Mouse (Mus musculus) frontal cortex, adult 2 months (tissue): ENCODE results near the gene Polr3c. TPM values are rescaled to one million over a fixed set of nuclear protein-coding genes. Genes with fewer than 3 reads are reported as not detected.
"Not testable (repeated sequence)": the region's sequence is repeated elsewhere in the genome, so short reads cannot be mapped to it uniquely, and the experiment has no call there.

Experiments used
- DNase-seq, 2 experiments: peaks; one replicate each; pipeline ENCODE4 v3.0.0; 2022; ENCODE audit warnings: low spot score in 1 of 2; ENCODE audit errors: extremely low spot score in 1 of 2
- polyA plus RNA-seq: library from polyadenylated mRNA; depleted of rRNA; stranded (reverse); fragments of >200 nt; gene quantifications from 2 replicates; pipeline ENCODE4 v1.2.3, GENCODE M21; 2012; rRNA removed

The Polr3c gene
- polyA plus RNA-seq, 1 experiment, result 34.2 TPM

DNA sequence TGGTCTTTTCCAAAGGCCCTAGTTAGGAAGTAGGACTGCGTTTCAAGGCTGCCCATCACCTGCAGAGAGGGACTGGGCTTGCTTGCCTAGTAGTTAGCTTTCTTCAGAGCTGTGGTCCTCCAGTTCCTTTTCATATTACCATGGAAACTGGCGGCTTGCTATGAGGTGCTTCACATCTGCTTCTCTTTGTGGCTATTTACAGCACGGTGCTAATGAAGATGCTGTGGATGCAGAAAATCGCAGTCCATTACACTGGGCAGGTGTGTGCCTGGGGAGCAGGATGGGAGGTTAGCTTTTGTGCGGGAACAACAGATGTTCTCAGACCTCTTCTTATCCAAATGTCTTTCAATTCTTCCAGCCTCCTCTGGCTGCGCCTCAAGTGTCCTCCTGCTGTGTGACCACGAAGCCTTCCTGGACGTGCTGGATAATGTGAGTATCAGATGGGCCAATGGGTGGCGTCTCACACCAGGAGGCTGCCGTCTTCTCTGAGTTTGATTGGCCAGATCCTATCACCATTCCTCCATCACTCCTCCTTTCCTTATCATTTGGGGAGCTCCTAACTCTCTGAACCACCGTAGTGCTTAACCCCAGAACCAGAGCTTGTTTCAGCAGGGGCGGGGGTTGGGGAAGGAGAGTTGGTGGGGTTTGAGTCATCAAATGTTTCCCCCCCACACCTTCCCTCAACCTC, 47.0 kb downstream of the Polr3c start:
- no peak for DNase-seq

DNA sequence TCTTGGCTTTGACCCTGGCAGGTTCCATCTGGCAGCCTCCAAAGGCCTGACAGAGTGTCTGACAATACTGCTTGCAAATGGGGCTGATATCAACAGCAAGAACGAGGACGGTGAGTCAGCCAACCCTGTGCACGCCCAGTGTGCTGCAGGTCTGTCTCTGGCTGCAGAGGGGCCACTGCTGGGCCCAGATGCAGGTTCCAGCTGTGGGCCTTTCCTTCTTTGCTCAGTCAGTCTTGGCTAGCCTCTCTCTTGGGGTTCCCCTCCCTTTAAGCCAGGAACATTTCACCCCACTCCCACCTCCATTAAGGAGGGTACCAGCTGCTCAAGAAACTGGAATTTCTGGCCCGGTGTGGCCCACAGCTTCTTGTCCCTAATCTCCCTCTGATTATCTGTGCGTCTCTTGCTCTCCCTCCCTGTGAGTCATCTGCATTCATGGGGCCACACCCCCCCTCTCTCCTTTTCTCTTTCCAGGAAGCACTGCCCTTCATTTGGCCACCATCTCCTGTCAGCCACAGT, 48.2 kb downstream of the Polr3c start:
- DNase-seq, result no peak

DNA sequence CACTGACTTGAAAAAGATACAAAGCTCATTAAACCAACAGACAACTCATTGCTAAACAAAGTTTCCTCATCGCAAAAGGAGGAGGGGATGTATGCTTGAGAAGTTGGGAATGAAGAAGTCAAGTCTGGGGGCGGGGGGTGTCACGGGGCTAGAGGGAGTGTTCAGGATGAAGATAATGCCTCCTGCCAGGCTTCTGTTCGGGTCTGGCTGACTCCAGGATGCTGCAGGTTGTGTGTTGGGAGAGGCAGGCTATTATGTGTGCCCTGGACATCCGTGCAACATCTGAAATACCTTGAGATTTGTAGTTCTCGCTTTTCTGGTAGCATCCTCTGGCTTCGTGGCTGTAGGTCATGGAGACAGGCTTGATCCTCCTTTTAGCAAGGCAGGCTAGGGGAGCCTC, 49.0 kb downstream of the Polr3c start:
- no peak for DNase-seq

DNA sequence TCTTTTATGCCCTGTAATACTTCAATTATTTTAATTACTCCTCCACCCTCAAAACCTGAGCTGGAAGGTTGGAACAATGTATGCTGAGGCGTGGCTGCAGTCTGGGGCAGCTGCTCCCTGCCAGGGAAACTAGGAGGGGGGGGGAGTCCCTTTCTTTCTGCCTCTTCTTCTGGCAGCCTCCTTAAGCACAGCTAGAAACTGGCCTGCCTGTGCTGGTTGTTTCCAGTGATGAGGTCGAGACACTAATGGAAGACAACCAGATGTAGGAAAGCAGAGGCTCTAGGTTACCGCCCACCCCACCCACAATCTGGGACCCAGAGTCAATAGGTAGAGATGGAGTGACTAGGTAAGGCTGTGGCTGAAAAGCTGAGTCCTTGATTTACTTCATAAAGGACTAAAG, 51.7 kb downstream of the Polr3c start:
- DNase-seq, result no peak

DNA sequence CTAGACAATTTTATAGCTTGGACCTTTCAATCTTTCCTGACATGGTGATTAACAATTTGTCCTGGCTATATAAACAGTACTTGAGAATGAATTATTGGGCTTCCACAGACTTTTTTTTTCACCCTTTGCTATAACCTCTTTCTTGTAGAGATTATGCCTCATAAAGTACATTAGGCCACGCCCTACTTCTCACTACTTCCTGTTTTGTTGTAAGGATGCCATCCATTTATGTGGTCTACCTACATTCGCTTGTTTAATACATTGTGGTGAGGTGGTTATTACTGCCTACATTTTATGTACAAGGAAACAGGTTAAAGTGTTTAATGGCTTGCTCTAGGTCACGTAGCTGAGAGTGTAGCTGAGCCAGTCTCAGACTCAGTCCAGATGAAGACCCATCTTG, 52.3 kb downstream of the Polr3c start:
- DNase-seq, result no peak

DNA sequence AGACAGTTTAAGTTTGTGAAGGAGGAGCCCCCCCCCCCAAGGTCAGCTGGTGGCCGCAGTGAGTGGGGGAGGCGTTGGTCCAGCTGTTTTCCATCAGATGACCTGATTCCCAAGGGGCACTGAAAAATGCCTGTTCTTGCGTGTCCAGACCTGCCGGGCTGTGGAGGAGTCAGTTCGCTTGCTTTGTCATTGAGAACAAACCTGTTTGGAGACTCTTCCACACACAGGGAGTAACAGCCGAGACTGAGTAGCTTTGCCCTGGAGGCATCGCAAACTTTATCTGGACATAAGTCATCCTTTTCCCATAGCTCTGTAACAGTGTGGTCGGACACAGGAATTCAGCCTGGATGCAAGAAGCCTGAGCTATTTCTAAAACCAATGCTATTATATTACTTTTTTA, 53.0 kb downstream of the Polr3c start:
- no peak for DNase-seq

DNA sequence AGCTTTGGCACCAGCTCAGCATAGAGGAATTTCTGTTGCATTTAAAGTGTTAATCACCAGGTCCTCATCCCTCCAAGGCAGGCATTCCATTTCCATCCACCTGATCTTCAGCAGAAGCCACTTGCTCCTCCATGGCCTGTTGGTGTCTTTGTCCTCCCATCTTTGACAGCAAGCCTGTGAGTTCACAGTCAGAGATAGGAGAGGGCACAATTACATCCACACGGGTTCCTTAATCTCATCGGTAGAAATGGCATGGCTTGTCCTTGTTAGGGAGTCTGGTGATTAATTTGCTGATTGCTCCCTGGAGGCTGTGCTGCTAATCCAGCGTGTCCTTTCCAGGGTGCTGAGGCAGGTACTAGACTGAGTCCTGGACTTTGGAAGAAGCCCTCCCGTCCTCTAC, 53.9 kb downstream of the Polr3c start:
- no peak for DNase-seq

DNA sequence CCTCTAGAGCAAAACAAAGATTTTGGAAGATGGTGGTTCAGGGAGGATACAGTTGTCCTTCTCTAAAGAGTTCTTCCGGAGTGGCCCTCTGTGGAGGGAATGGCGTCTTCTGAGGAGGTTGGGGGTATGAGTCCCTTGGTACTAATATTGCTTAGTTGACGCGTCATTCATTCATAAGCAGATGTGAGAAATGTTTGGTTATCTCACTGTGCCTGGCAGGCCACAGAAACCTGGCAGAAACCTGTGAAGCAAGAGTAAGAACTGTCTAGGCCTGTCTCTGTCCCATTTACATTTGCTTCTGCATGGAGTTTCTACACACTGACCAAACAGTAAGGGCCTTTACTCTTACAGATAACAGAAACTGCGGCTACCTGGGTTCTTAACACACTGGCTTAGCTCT, 55.9 kb downstream of the Polr3c start:
- no peak for DNase-seq

DNA sequence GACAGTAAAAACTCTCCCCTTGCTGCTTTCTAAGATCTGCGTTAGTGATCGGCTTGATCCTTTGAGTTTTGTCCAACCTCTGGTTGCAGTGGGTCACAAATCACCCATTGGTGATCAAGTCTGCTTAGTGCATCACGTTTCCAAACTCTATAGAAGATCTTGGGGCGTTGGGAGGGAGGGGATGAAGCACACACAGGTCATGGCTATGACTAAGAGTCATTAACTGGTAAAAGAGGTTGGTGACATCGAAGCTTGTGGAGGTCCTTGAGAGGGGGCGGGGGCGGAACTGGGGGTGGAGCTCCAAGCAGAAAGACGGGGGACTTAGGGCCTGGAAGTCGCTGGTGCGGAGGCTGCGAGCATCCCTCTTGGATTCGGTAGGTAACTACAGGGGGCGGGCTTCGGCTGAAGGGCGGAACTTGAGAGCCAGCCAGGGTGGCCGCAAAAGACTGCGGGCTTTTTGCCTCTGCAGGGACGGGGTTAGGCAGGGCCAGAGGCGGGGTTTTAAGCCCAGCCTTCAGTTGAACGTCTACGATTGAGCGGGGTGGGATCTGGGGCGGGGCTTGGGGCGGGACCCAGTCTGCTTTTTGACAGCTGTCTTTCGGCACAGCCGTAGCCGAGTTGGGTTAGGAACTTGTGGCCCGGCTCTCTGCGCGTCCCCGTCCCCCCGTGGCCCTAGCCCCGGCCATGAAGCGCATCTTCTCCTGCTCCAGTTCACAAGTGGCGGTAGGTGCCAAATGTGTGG, 57.5 kb downstream of the Polr3c start, which contains the start of gene Ankrd35:
TSS of gene Ankrd35 (plus strand) at position 405 of the 742 bp plus-strand sequence.
- peak; percentile 52 to 74 for DNase-seq

DNA sequence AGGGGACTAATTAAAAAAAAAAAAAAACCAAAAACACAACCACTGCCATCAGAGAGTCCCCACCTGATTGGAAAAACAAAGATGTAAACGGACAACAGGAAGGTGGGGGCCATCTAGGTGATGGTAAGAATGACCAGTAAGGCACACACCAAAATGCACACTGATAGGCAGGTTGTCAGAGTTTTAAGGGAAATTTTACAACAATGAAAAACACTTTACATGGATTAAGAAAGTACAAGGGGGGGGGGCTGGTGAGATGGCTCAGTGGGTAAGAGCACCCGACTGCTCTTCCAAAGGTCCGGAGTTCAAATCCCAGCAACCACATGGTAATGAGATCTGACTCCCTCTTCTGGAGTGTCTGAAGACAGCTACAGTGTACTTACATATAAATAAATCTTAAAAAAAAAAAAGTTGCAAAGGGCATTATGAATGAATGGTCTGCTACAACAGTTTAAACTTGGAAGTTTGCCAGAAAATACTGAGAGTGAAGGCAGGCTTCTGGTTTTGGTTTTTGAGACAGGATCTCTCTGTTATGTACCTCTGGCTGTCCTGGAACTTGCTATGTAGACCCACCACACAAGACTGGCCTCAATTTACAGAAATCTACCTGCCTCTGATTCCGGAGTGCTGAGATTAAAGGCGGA, 58.9 kb downstream of the Polr3c start:
- DNase-seq, result no peak

DNA sequence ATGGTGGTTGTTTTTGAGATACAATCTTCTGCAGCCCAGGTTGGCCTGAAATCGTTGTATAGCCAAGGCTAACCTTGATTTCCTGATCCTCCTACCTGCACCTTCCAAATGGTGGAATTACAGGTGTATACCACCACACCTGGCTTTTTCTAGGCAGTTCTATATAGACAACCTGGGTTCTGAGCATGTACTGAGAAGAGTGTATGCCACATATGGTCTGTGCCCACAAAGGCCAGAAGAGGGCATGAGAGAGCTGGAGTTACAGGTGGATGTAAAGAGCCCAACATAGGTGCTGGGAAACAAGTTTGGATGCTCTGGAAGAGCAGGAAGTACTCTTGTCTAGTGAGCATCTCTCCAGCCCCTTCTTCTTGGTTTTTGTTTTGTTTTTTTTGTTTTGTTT, 60.1 kb downstream of the Polr3c start:
- no peak for DNase-seq

DNA sequence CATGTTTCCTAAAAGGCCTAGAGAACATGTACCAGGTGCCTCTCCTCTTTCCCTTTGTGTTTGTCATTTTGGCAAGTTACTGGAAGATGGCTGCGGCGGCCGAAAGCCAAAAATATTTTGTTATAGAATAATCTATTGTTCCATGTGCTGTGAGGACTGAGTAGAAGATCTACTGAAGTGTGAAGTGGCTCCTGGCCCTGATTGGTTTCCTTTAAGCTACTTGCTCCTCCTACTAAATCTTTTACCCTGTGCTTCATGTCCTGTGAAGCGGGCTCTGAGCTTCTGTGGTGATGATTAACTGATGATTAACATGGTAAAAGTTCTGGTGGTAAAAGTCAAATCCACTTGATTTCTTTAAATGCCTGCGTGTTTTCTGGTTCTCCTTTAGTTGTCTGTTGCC, 60.5 kb downstream of the Polr3c start:
- no peak for DNase-seq

DNA sequence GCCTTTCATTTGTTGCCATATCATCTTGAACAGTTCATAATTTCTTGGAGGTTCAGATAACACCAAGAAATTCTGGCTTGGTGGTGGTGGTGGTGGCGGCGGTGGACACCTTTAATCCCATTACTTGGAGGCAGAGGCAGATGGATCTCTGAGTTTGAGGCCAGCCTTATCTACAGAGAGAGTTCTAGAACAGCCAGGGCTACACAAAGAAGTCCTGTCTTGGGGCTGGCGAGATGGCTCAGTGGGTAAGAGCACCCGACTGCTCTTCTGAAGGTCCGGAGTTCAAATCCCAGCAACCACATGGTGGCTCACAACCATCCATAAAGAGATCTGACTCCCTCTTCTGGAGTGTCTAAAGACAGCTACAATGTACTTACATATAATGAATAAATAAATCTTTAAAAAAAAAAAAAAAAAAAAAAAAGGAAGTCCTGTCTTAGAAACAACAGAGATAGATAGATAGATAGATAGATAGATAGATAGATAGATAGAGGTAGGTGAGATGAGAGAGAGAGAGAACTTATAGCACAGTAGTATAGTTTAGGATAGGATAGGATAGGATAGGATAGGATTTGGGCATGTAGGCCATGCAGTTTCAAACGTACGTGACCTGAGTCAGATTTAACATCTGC, 61.6 kb downstream of the Polr3c start:
- DNase-seq, result not testable (repeated sequence)

DNA sequence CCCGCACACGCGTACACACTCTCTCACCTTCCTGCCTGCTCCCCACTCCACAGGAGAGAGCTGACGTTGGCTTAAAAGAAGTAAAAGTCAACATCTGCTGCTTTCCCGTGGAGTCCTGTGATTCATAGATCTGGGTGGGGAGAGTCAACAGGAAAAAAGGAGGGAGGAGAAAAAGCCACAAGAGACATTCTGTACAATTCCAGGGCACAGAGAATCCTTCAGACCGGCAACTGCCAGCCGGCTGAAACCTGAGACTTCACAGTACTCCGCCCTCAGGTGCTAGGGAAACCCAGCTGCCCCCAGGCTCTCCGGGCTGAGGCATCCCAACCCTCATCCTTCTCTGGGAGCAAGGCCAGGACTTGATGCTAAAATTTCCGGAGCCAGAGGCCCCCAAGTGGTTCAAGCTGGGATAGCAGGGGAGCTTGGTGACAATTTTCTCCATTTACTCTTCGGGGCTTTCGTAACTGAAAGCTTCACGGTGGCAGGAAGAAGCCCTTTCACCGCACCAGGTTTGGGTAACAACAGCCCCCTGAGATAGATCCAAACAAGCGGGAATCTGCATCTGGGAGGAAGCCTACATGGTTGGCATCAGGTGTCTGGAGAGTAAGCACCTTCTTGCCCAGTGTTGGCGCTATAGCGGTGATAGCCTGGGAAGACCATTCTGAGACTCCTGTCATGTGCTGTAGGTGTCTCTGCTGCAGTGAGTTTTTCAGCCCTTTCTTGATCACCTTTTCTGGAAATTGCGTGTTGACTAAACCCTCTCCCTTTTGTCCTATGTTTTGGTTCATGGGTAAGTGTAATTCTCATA, 63.8 kb downstream of the Polr3c start:
- peak; percentile 81 to 96 for DNase-seq

DNA sequence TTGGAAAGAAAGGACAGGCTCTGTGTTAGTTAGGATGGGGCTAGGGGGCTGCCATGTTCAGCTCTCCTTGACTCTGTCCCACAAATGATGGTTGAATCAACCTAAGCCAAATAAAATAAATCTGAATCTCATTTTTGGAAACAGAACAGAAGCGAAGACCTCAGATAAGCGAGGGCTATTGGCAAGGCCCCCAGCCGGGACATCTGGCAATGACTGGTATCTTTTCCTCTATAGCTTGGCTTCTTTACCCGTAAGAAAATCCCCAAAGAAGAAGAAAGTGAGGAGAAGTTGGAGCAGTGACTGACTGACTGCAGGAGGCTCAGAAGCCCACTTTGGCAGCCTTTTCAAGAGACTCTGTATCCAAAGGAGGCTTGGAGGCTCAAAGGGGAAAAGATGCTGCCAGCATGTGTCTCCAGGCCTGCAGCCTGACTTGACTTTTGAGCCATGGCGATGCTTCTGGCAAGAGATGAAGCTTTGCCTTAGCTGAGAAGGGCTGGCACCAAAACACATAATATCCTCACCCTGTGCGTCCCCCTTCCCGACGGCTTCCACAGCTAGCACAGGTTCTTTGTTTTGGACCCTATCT, 64.6 kb downstream of the Polr3c start:
- DNase-seq, result no peak

Other genes starting within 250 kb of the Polr3c start
- 0.60 and 1.1 TPM in 2 replicates for gene Hfe2, start 202.5 kb downstream of the Polr3c start, polyA plus RNA-seq
- 27.5 and 27.7 TPM in 2 replicates for gene Txnip, start 169.7 kb downstream of the Polr3c start, polyA plus RNA-seq
- gene Gm16253, start 150.6 kb downstream of the Polr3c start, polyA plus RNA-seq, result not detected in 2 replicates
- 67.3 and 84.3 TPM in 2 replicates for gene Polr3gl, start 133.4 kb downstream of the Polr3c start, polyA plus RNA-seq
- gene Ankrd34a, start 131.0 kb downstream of the Polr3c start, polyA plus RNA-seq, result 50.2 and 57.4 TPM in 2 replicates
- gene Lix1l, start 126.5 kb downstream of the Polr3c start, polyA plus RNA-seq, result 30.3 and 30.7 TPM in 2 replicates
- gene Rbm8a, start 97.7 kb downstream of the Polr3c start, polyA plus RNA-seq, result 37.4 and 40.3 TPM in 2 replicates
- gene Pex11b, start 92.3 kb downstream of the Polr3c start, polyA plus RNA-seq, result 61.4 and 64.5 TPM in 2 replicates
- gene Gm42957, start 92.2 kb downstream of the Polr3c start, polyA plus RNA-seq, result 0.10 and 0.11 TPM in 2 replicates
- gene Itga10, start 82.0 kb downstream of the Polr3c start, polyA plus RNA-seq, result 2.9 and 3.2 TPM in 2 replicates
- 5.9 and 9.8 TPM in 2 replicates for gene Ankrd35, start 57.5 kb downstream of the Polr3c start, polyA plus RNA-seq
- gene Pias3, start 31.2 kb downstream of the Polr3c start, polyA plus RNA-seq, result 25.2 and 25.8 TPM in 2 replicates
- gene Nudt17, start 19.1 kb downstream of the Polr3c start, polyA plus RNA-seq, result 10.2 and 10.5 TPM in 2 replicates
- 46.0 and 49.0 TPM in 2 replicates for gene Rnf115, start within 50 bp of the Polr3c start, polyA plus RNA-seq
- gene Pdzk1, start 101.7 kb upstream of the Polr3c start, polyA plus RNA-seq, result 0.32 and 0.36 TPM in 2 replicates
- 0.06 TPM in 1 of 2 replicates, not detected in the other for gene Cd160, start 101.7 kb upstream of the Polr3c start, polyA plus RNA-seq
- 0.55 and 0.62 TPM in 2 replicates for gene Gja5, start 177.1 kb upstream of the Polr3c start, polyA plus RNA-seq
- gene Gpr89, start 177.7 kb upstream of the Polr3c start, polyA plus RNA-seq, result 17.7 and 19.3 TPM in 2 replicates
- not detected in 2 replicates for gene Gja8, start 198.4 kb upstream of the Polr3c start, polyA plus RNA-seq